Mouse (Mus musculus) cerebellum, adult (tissue): ENCODE results near the gene Msh6.
"Not testable (repeated sequence)": the region's sequence is repeated elsewhere in the genome, so short reads cannot be mapped to it uniquely, and the experiment has no call there.

Source experiments
- ATAC-seq: cut with Nextera tagmentation; 2 replicates; pipeline ENCODE4 v1.9.2; 2017; ENCODE audit warnings: mild to moderate bottlenecking, moderate library complexity, mixed read lengths; ENCODE audit not compliant: insufficient number of reproducible peaks, low FRiP score, low TSS enrichment

Msh6 gene

DNA sequence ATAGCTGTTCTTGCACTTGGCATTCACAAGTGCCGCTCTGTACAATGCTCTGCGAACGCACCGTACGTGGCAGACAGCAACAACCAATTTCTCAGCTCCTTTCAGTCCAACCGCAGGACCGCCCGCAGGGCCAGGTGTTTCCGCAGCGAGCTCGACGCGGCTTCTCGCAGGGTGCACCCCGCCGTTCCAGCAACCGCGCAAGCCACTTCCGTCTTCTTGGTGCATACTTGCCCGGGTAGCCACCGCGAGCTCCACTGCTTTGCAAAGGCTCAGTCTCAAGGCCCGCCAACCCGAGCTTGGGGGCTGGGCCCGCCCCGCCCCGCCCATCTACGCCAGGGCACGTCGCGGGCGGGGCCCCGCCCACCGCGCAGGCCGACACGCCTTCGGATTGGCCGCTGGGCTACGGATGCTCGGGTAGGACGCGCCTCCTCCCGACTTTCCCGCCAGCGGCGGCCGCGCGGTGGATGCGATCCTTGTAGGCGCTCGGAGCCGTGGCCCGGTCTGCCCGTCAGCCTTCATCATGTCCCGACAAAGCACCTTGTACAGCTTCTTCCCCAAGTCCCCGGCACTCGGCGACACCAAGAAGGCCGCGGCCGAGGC lies at the start of gene Msh6:
TSS of gene Msh6 (plus strand) at position 434 of the 600 bp plus-strand sequence.
- ATAC-seq = peak; percentile 92

DNA sequence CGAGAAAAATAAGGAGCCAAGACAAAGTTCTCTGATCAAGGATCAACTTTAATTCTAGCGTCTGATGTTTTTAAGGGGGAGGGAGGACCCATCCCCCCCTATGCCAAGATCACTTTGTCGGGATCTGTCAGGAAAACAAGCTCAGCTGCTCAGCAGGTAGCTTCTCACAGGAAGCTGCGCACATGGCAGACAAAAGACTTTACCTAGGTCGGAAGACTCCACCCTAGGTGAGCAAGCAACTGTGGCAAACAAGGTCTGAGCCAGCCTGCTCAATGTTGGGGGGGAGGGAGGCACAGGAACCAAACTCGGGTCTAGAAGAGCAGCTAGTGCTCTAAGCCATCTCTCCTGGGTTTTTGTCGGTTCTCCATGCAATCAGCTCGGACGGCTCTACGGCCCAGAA lies 40.5 kb upstream of the Msh6 start:
- no peak for ATAC-seq

DNA sequence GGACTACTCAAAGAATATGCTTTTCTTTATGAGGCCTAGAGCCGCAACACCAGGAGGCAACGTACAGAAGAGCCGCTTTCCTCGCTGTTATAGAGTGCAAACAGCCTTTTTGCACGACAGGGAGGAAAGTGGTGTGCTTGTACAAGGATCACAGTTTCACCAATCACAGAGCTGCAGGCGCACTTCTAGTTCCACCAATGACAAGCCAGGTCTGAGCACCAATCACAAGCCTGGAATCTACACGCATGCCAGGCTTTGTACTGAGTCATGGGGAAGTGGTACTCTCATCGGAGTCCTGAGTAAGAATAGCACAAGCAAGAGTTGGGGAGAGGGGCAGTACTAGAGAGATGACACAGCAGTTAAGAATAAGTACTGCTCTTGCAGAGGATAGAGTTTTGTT lies 40.1 kb upstream of the Msh6 start:
- ATAC-seq = no peak

DNA sequence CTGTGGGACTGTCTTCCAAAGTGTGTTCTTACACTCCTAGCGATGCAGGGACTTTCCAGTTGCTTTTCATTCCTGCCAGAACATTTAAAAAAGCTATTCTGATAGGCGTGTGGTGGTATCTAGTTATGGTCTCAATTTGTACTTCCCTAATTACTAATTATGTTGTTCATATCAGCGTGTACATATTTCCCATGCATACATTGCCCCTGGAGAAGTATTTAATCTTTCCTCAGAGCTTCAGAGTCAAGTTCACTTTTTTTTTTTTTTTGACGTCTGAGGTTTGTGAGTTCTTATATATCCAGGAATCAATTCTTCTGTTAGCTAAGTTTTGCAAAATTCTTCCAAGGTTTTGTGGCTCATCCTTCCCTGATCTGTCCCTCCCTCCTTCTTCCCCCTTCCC lies 38.7 kb upstream of the Msh6 start:
- no peak for ATAC-seq

DNA sequence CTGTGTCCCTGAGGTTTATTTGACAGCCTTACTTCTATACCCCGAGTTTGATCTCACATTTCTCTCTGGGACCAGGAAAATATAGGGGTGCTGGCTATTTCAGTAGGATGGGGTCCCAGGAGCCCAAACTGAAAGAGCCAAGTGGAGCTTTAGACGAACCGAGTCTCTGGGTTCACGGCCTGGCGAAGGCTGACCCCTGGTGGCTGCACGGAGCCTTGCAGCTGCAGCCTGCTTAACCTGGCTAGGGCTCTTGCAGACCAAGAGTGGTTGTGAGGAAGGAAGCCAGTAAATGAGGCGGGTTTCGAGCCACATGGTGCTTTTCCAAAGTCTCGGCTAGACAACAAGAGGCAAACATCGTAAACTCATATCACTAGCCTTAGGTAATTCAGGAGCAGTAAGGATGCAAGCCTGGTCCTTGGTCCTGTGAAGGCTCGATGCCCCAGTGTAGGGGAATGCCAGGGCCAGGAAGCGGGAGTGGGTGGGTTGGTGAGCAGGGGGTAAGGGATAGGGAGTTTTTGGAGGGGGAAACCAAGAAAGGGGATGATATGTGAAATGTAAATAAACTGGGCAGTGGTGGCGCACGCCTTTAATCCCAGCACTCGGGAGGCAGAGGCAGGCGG lies 25.8 kb upstream of the Msh6 start:
- ATAC-seq = peak; percentile 85

DNA sequence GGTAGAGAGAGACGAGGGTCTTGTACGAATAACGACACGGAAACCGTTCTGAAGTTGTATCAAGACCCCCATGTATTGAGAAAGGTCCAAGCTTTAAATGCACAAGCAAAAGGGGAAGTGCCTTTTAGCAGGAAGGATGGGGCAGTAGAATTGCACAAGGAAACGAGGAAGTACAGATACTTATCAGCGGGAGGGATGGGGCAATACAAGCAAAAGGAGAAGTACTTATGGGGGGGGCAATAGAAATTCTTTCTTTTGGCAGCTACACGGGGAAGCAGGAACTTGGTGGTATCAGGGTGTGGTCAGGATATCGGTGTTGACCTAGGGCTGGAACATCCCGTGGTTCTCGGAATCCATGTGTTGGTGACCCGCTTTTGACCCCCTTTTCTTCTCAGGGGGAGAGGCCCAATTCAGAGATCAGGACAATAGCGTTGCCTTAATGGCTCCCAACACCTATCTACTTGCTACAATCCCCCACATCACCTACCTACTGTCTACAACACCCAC lies 20.2 kb upstream of the Msh6 start:
- not testable (repeated sequence) for ATAC-seq

DNA sequence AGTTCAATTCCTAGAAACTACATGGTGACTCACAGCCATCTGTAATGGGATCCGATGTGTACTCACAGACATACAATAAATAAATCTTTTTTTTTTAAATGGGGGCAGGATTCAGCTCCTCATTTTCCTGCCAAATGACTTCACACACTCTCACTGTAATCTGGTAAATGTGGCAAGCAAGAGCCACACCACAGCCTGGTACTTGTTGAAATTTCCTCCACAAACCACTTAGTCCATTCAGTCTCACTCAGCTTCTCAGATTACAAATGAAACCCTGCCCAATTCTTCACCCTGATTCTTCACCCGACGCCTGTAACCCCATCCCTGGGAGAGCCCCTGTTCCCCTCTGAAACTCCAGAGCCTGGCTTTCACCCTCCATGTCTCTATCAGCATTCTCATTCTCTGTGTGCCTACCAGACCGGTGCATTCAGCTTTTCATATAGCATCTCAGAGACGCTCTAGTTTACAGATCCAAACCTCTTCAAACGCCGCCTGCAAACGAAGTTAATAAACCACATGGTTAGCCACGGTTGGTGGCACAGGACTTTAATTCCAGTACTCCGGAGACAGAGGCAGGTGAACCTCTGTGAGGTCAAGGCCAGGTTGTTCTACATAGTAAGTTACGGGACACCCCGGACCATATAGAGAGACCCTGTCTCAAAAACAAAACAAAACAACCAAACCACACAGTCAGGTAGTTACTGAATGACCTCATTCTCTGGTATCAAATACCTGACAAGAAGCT lies 17.6 kb upstream of the Msh6 start:
- ATAC-seq = no peak

DNA sequence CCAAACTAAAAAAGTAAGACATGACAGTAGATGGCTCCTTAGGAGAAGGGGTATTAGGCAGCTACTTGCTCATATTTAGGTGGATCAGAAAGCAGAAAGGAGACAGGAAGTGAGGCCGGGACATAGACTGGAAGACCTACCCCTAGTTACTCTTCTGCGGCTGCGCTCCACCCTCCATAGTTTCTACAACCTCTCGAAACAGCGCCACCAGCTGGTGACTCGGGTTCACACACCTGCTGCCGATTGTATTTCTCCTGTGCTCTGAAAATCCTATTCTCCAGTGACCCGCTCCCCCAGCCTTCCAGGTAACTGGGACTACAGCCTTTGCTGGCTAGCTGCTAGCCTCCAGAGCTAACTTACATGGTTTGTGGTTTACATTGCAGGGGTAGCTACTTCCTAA lies 16.6 kb upstream of the Msh6 start:
- no peak for ATAC-seq

DNA sequence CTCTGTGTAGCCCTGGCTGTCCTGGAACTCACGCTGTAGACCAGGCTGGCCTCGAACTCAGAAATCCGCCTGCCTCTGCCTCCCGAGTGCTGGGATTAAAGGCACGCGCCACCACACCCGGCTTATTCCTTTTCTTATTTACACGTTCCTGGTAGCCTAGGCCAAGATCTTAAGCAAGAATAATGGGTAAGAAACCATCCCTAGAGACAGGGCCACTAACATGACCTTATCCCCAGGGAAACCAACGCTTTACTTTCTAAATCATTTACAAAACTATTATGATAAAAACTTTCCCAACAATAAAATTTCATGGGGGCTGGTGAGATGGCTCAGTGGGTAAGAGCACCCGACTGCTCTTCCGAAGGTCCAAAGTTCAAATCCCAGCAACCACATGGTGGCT lies 15.5 kb upstream of the Msh6 start:
- ATAC-seq = not testable (repeated sequence)

DNA sequence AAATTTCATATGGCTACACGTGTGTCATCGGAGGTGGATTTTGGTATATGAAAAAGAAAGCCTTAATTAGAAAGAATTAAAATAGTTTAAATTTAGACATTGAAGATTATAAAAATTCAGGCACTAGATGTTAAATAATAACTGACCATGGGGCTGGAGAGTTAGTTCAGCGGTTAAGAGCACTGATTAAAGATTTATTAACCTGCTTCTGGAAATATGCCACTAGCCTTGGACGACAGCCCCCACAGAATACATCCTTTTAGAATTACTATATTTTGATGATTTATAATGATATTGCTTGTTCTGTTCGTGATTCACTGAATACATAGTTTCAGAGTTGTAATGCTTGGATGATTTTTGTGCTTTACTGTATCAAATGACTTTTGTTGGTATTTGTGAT lies 14.9 kb upstream of the Msh6 start:
- not testable (repeated sequence) for ATAC-seq

DNA sequence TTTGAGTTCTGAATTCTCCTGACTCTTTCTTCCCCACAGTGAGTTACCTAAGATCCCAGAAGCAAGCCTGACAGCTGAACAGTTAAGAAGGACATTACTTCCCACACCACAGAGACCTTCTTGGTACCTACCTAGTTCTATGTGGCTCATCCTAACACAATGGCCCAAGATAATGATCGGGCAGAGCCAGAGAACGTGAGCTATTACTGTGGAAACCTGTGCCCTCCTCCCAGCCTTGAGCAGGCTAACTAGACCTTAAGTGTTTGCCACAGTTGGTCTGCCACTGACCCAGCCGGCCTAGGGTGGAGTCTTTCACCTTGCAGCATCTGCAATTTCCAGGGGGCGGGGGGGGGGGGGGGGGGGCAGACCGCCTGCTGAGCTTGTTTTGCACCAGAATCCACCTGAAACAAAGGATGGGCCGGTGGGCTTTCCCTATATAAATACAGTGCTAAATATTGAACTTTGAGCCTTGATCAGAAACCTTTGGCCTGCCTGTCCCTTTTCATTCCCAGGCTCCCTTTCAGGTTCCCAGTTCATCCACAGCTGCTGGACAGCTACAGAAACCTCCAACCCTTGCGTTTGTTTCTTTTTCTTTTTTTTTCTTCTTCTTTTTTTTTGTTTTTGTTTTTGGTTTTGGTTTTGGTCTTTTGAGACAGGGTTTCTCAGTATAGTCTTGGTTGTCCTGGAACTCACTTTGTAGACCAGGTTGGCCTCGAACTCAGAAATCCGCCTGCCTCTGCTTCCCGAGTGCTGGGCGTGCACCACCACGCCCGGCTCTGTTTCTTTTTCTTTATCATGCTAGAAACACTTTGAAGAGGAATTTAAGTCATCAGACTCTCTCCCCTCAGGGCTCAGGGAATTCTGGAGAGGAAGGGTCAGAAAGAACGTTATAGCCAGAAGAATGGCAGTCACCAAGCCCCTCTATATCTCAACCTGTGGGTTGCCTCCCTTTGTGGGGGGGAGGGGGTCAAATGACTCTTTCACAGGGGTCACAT lies 11.5 kb upstream of the Msh6 start:
- no peak for ATAC-seq

DNA sequence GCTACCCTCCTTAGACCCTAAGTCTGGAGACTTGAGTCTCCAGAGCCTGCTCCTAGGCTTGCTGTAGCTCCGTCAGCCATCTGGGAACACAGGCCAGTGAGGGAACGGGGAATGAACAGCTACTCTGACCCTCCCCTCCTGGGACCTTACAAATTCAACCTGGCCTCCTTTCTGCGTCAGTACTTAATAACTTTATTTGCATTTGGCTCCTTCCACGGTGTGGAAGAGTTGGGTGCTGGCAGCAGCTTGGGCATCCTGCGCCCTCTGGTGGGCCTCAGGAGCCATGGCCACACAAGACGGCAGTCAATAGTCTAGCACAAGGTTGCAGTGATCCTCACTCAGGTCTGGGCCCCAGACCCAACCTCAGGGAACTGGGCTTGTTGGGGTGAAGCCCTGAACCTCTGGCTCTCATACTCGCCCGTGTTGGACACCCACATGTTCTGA lies 6.4 kb upstream of the Msh6 start:
- ATAC-seq = peak; percentile 79

DNA sequence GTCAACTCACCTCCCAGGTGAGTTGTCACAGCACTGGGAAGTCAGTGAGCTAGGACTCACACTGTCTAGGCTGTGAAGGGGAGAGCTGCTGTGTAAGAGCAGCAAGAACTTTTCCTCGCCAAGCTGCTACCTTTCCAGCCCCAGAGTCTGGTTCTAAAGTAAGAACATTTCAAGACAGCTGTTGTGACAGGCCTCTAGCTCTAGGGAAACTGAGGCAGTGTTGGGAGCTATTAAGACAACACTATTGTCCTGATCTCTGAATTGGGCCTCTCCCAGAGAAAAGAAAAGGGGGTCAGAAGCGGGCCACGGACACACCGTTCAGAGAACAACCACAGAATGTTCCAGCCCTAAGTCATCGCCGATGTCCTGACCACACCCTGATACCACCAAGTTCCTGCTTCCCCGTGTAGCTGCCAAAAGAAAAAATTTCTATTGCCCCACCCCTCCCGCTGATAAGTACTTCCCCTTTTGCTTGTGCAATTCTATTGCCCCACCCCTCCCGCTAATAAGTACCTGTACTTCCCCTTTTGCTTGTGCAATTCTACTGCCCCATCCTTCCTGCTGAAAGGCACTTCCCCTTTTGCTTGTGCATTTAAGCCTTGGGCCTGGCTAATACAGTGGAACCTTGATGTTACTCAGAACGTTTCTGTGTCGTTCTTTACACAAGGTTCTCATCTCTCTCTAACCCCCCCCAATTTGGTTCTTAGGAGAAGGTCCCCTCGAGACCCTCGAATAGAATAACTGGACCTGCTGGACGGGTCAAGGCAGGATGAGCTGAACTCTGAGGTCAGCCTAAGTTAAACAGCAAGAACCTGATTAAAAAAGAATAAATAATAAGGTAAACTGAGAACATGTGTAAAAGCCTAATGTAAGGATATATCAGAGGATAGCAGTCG lies 2.9 kb upstream of the Msh6 start:
- ATAC-seq = not testable (repeated sequence)

DNA sequence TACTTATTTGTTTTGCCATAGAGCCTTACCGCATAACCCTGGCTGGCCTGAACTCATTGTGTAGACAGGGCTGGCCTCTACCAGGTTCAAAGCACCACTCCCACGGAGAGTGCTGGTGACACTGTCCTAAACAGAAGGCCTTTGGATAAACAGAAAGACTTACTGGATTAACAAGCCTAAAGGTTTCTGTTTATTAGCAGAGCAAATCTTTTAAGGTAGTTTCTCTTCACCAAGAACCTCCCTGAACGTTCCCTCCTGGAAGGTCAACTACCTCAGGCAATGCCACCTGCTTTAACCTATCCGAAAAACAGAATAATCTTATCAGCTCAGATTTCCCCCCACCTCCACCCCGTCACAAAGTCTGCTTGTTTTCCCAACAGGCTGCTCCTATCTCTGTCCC lies 2.0 kb upstream of the Msh6 start:
- no peak for ATAC-seq

DNA sequence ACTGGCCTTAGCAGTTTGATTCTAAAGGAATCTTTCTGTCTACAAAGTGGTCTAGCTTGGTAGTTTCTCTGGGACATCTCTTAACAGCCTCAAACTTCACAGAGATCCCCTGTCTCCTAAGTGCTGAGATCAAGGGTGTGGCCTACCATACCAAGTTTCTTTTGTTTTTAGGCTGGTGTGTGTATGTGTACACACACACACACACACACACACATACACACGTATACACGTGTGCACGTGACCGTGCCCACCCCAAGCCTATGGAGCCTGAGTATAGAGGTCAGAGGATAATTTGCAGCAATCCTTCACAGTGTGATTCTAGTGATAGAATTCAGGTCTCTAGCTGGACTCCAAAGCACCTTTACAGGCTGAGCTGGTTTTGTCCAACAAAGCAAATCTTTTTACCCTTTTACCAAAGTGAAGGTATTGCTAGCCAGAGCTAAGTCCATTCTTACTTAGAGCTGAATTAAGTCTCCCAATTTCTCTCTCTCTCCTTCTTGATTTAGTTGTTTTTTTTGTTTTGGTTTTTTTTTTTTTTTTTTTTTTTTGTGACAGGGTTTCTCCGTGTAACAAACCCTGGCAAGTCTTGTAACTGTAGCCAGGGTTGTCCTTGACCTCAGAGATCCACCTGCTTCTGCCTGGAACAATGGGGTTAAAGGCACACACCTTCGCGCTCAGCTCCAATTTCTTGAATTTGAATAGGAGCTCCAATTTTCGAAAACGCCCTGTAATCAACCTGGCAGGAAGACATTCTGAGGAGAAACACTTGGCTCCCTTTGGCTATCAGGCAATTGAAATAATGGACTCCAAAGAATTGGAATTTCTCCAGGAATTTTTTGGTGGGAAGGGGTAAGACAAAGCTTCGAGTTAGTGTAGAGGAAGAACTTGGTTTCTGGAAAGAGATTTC lies 1.3 kb upstream of the Msh6 start:
- no peak for ATAC-seq

DNA sequence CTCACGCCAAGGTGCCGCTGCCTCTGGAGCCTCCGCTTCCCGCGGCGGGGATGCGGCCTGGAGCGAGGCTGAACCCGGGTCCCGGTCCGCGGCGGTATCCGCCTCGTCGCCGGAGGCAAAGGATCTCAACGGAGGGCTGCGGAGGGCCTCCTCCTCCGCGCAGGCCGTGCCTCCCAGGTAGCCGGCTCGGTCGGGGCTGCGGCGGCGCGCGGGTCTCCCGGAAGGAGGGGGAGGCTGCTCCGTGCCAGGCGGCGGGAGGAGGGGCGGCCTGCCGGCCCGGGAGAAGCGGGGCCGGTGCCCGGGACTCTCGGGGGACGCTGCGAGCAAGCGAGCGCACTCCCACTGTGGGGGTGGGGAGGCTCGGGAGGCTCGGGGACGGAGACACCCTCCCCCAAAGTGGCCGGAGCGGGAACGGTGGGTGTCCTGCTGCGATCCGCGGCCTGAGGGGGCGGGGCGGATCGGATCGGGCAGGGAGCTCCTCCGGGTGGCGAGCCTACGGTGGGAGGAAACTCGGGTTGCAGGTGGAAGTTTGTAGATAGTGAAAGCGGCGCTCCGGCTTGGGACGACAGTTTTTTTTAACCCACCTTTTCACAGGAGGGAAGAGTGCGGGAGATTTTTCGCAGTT lies 479 bp downstream of the Msh6 start:
- peak; percentile 39 for ATAC-seq

DNA sequence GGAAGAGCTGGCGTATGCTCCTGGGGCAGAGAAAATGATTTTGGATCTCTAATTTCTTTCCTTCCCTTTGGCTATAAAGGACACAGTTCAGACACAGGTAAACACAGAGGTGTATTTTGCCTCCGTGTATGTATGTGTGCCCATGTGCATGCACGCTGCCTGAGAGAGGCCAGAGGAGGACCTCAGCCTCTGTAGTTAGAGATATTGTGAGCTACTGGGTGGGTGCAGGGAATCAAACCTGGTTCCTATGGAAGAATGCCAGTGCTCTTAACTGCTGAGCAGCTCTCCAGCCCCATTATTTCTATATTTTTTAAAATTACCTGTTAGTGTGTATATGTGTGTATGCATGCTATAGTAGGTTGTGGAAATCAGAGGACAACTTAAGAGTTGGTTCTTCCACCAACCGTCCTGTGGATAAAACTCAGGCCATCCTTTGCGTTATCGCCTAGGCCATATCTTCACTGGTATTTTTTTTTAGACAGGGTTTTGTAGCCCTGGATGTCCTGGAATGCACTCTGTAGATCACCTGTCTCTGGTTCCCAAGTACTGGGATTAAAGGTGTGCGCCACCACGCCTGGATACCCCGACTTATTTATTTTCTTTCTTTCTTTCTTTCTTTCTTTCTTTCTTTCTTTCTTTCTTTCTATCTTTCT lies 1.4 kb downstream of the Msh6 start:
- ATAC-seq = no peak
